18 mouse cellular contexts compared by ENCODE assay signal in genomic region chr2:170544159-170544558, GRCm38 (mm10). TPM values are rescaled to one million over a fixed set of nuclear protein-coding genes. Genes with fewer than 3 reads are reported as not detected.
"Had no signal": no experiment of that assay in that cellular context is flagged by ENCODE, and none has a peak within 500 bp of the region (broad histone marks: within the 10 kb centered on the region; RNA-seq: fewer than 3 reads in every experiment).

No protein-coding gene starts in this region.

- H3K4me3 ChIP-seq: limb, embryonic 13.5 days; midbrain, embryonic 10.5 days; neural tube, embryonic 13.5 days had no signal

- H3K4me2 ChIP-seq: limb, embryonic 13.5 days; neural tube, embryonic 13.5 days had no signal

- ATAC-seq: intestine, postnatal 0 days; midbrain, embryonic 16.5 days had no signal

- H3K9me3 ChIP-seq: limb, embryonic 13.5 days; midbrain, embryonic 10.5 days; neural tube, embryonic 13.5 days had no signal

- H3K27me3 ChIP-seq: limb, embryonic 13.5 days; neural tube, embryonic 13.5 days had no signal

- DNase-seq: left cerebral cortex, postnatal 4 days; lung, postnatal 4 days; retina, postnatal 1 day; right cerebral cortex, postnatal 4 days; spleen, adult 18-20 months; thymus, adult 18-20 months; thymus, postnatal 14 days had no signal

- H3K27ac ChIP-seq: limb, embryonic 13.5 days; liver, embryonic 14.5 days; midbrain, embryonic 10.5 days; neural tube, embryonic 13.5 days had no signal

- H3K36me3 ChIP-seq: limb, embryonic 13.5 days; midbrain, embryonic 10.5 days; neural tube, embryonic 13.5 days had no signal

- H3K9ac ChIP-seq: limb, embryonic 13.5 days; liver, embryonic 14.5 days; neural tube, embryonic 13.5 days had no signal

RNA-seq across cellular contexts. Expression of gene Cyp24a1, which starts 47.2 kb away (rescaled TPM):
- polyA plus RNA-seq: intestine, postnatal 0 days; large intestine, adult 2 months; limb, embryonic 13.5 days; liver, adult 2 months; liver, embryonic 14.5 days; lung, embryonic 16.5 days; midbrain, embryonic 10.5 days; neural tube, embryonic 13.5 days; stomach, embryonic 14.5 days; urinary bladder, adult 2 months had no signal

RNA-seq across cellular contexts. Expression of gene 4930470P17Rik, which starts 57.7 kb away (rescaled TPM):
- polyA plus RNA-seq: intestine, postnatal 0 days; large intestine, adult 2 months; limb, embryonic 13.5 days; liver, adult 2 months; liver, embryonic 14.5 days; lung, embryonic 16.5 days; midbrain, embryonic 10.5 days; midbrain, embryonic 16.5 days; neural tube, embryonic 13.5 days; stomach, embryonic 14.5 days; urinary bladder, adult 2 months had no signal
